Mouse (Mus musculus): Measurements from ENCODE around the gene Gmds. TPM values are rescaled to one million over a fixed set of nuclear protein-coding genes. Genes with fewer than 3 reads are reported as not detected.

The Gmds gene
- total RNA-seq, 2 experiments from 2014 or later, result 8.5 to 11.5 TPM

- no peak for DNase-seq (ENCODE audit: low spot score in 2 of 2)
Measured at GRCm38 (mm10) chr13:32268284-32268683, 70.3 kb downstream of the Gmds start.

DNA sequence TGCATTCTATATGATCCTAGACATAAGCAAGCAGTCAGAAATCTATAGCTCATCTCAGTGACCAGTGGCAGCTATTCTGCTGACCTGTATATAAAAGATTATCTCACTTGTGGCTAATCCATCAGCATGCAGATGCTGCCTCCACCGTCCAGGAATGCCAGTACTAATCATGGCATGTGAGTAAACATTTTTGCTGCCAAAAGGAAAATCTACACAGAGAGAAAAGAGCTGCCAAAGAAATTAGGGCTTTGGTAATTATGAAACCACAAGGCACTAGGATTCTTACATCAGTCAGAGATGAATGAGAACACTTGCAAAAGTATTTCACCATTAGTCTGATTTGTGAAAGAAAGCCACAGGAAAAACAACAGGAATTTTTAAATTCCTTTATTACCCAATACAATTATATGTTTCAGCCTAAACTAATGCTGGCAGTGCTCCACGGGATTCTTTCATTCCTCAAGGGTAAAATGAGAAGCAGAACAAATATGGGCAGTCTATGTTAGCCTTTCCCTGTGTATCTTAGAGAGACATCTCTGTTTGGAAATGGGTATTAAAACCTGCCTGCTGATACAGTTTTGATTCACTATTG, 71.3 kb downstream of the Gmds start:
- DNase-seq (ENCODE audit: low spot score in 2 of 2), result no peak

GRCm38 (mm10) chr13:32266721-32267120, 71.8 kb downstream of the Gmds start:
- DNase-seq (ENCODE audit: low spot score in 2 of 2), result no peak

DNA sequence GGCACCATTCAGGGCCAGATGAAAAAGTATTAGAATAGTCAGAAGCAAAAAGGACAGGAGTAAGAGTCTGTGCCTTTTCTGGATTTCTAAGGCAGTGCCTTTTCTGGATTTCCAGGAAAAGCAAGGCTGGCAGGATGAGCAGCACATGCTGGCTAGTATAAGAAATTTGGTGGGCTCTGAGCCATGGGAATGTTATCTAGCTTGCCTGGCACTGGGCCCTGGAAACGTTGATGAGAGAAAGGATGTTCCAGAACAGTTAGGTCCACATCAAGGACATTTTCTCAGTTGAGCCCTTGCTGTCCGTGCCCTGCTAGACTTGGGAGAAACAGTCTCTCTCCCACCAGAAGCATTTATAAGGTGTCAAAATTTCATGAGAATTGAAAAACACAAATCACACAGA, 82.4 kb downstream of the Gmds start:
- no peak for DNase-seq (ENCODE audit: low spot score in 2 of 2)

GRCm38 (mm10) chr13:32252276-32252675, 86.3 kb downstream of the Gmds start:
- DNase-seq (ENCODE audit: low spot score in 2 of 2), result no peak

- DNase-seq (ENCODE audit: low spot score in 2 of 2), result no peak
Measured at GRCm38 (mm10) chr13:32242200-32242599, 96.3 kb downstream of the Gmds start.

GRCm38 (mm10) chr13:32236269-32236678, 102.3 kb downstream of the Gmds start:
- no peak for DNase-seq (ENCODE audit: low spot score in 2 of 2)

- no peak for DNase-seq (ENCODE audit: low spot score in 2 of 2)
Measured at GRCm38 (mm10) chr13:32235046-32235445, 103.5 kb downstream of the Gmds start.

DNA sequence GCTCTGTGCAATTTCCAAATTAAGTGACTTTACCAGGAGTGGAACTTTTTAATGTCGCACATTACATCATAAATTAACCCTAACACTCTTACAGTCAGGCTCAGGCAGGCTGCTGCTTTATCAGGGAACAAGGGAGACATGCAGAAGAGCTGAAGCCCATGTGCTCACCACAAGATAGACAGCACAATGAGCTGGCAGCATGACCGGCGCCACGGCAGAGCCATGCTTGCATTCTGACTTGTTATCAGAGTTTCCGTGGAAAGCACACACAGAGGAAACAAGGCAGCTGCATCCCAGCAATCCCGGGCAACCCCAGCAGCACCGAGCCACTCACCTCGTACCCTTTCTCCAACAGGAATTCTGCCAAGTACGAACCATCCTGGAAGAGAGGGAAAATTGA, 104.5 kb downstream of the Gmds start:
- DNase-seq (ENCODE audit: low spot score in 2 of 2), result no peak

DNA sequence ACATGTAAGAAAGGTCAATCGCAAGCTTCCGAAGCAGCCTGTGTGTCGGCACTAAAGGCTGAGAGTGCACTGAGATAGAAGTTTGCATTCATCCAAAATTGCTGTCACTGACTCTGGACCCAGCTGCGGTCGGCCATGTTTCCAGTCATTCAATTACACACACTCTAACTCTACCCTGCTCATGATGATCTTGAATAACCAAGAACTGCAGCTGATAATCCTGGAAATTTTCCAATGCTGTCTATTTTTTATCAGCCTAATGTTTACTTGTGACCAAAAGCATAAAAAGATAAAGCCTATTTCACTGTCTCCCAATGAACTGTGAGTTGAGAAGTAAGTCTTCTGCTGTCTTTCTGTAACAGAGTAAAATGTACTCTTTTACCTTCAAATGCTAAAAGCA, 106.1 kb downstream of the Gmds start:
- DNase-seq (ENCODE audit: low spot score in 2 of 2), result no peak

GRCm38 (mm10) chr13:32231956-32232355, 106.6 kb downstream of the Gmds start:
- DNase-seq (ENCODE audit: low spot score in 2 of 2), result no peak

GRCm38 (mm10) chr13:32227874-32228562, 110.5 kb downstream of the Gmds start:
- DNase-seq (ENCODE audit: low spot score in 2 of 2), result no peak

DNA sequence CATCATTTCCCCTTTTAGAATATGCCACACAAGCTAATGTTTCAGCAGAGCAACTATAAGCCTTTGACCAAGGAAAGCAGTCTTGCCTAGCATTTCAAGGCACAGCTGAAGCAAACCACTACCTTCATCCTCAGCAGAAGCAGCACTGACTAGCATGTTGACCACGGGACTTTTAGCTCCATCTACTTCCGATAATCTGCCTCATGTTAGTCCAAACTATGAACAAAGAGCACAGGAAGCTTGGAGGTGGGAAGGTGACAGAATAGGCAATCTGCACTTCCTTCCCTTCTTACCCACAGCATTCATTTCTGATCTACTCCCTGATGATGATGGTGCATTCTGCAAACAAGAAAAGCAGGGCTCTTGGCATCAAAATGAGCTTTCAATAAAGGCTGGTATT, 120.9 kb downstream of the Gmds start:
- DNase-seq (ENCODE audit: low spot score in 2 of 2), result no peak

GRCm38 (mm10) chr13:32213702-32214452, 124.7 kb downstream of the Gmds start:
- no peak for DNase-seq (ENCODE audit: low spot score in 2 of 2)

DNA sequence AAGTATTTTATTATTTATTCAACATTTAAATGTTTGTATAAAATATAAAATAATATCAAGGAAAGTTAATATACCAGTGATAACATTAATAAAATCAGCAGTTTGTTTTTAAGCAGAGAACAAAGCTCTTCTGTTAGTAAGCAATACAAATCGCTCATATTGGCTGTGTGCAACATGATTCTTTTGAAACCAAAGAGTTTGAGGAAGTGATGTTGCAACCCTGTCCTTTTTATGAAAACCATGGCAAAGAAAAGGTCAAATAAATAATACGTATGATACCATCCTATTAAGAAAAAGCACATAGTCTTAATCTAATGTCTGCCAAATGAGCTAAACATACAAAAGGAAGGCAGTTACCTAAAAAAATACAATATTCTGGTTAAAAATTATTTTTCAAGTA, 126.4 kb downstream of the Gmds start:
- no peak for DNase-seq (ENCODE audit: low spot score in 2 of 2)

DNA sequence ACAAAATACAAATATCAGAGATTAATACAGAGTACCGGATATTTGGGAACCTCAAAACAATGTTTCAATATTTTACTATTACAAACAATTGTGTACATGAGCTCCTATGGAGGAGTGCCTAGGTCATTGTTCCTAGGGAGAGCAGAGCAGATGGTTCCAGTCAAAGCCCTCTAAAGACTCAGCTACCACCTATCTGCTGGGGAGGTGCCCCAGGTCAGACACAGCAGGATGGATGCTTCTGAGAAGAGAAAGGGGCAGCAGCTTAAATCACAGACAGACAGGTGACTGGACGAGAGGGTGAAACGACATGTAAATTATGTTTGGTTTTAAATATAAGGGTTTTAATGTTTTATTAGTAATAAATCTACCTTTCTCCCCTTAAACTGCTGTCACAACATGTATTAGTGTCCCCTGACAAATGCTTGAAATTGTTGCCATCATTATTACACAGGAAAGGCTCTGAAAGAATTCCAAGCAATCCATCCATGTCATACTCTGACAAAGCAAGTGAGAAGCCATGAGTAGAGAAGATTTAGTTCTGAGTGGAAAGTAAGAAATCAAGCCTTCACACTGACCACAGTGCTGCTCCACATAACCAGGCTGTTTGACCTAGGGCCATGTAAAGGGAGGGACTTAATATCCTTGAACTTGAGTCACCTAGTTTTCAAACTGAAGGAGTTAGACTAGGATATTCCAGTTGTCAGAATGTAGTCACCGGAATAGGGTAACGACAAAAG, 131.2 kb downstream of the Gmds start:
- no peak for DNase-seq (ENCODE audit: low spot score in 2 of 2)

DNA sequence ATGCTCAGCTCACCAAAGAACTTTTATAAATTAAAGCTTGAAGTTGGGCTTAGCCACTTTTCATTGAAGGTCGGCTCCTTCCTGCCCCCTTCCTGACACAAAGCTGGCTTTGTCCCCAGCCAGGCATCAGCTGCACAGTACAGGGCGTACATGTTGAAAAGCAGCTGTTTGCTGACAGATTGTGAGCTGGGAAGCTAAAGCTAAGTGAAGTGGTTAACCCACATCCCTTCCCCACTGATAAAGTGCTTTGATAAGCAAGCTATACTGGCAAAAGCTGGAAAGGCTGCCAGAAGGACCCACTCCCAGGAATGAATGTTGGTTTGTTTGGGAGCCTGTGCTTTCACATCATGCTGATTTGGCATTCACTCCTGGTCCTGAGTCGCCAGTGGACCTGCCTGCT, 158.6 kb downstream of the Gmds start:
- DNase-seq (ENCODE audit: low spot score in 2 of 2), result no peak

- no peak for DNase-seq (ENCODE audit: low spot score in 2 of 2)
Measured at GRCm38 (mm10) chr13:32178682-32179081, 159.9 kb downstream of the Gmds start.

DNA sequence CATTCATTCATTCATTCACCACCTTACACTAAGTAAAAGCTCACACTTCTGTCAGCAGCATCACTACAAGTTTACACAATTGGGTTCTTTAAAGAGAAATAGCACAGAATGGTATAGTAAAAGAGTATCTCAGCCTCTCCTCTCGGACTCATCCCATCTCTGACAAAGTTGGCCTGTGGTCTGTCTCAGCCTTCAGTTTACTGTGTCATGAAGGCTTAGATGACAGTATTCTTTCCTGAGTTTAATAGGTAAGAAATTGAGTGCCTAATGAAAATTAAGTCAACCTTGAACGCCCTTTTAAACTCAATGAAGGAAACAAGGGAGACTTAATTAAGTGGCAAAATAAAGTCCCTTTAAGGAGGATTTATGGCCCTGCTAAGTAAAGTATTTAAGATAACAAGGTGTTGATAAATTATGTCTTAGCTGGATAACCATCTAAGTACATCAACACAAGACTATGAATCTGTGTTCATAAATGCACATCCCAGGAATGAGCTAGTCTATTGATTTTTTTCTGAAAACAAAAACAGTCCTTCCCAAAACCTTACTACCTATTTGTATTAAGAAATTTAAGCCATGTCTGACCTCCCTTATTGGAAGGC, 160.6 kb downstream of the Gmds start:
- no peak for DNase-seq (ENCODE audit: low spot score in 2 of 2)

- DNase-seq (ENCODE audit: low spot score in 2 of 2), result no peak
Measured at GRCm38 (mm10) chr13:32175028-32175427, 163.5 kb downstream of the Gmds start.

DNA sequence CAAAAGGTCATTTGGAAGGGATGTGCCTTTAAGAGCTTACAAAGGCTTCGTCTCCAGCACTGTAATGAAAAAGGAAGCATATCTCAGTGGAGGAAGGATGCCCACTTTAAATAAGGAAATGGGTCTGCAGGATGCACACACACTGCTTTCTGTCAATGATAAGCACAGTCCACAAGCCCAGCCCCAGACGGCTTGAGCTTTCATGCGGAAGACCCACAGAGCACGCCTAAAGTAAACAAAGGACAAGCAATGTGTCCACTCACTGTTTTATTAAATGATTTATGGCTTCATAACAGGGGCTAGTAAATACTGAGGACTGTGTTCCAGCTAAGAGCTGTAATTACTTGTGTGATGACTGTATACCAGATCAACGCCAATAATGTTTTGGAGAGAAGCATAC, 169.4 kb downstream of the Gmds start:
- no peak for DNase-seq (ENCODE audit: low spot score in 2 of 2)

Data from adrenal gland, postnatal 4 days (tissue).